Mouse (Mus musculus) myocyte (in vitro differentiated cells): ENCODE results near the gene Negr1. TPM values are rescaled to one million over a fixed set of nuclear protein-coding genes. Genes with fewer than 3 reads are reported as not detected.

Source experiments
- H3K27me3 ChIP-seq: one replicate; pipeline ENCODE4 v1.6.1; 2011; ENCODE audit not compliant: control insufficient read depth, insufficient read depth, insufficient read length
- H3K36me3 ChIP-seq: one replicate; pipeline ENCODE4 v1.6.1; 2011; ENCODE audit not compliant: control insufficient read depth, insufficient read depth
- H3K4me2 ChIP-seq: one replicate; pipeline ENCODE4 v1.6.1; 2011; ENCODE audit warnings: low read depth, control low read depth
- H3K4me3 ChIP-seq: one replicate; pipeline ENCODE4 v1.5.1; 2011; ENCODE audit warnings: mild to moderate bottlenecking, control low read depth, moderate library complexity
- H3K79me2 ChIP-seq: one replicate; pipeline ENCODE4 v1.6.1; 2011; ENCODE audit not compliant: control insufficient read depth, insufficient read depth
- H3ac ChIP-seq: one replicate; pipeline ENCODE4 v1.6.1; 2011; ENCODE audit not compliant: control insufficient read depth, insufficient read length
- CEBPB ChIP-seq: IDR thresholded peaks from 2 replicates; pipeline ENCODE4 v1.6.1; 2011; ENCODE audit warnings: mild to moderate bottlenecking, moderate library complexity; ENCODE audit not compliant: poor library complexity, insufficient read depth, severe bottlenecking
- E2F4 ChIP-seq: IDR thresholded peaks from one replicate; pipeline ENCODE4 v1.6.1; 2011; ENCODE audit warnings: mild to moderate bottlenecking, control low read depth, moderate library complexity; ENCODE audit not compliant: insufficient read depth
- MAX ChIP-seq: IDR thresholded peaks from one replicate; pipeline ENCODE4 v1.6.1; 2011; ENCODE audit warnings: low read depth, mild to moderate bottlenecking, control low read depth
- MYOD1 ChIP-seq, 3 experiments: IDR thresholded peaks; one replicate each; pipeline ENCODE4 v1.6.1; 2011; ENCODE audit warnings: control low read depth in 2 of 3, low read depth in 2 of 3, mild to moderate bottlenecking in 2 of 3, moderate library complexity in 1 of 3; ENCODE audit not compliant: insufficient read length in 2 of 3, control insufficient read depth in 1 of 3
- MYOG ChIP-seq, 3 experiments: IDR thresholded peaks; one replicate each; pipeline ENCODE4 v1.6.1; 2011; ENCODE audit warnings: control low read depth in 2 of 3, low read depth in 2 of 3, mild to moderate bottlenecking in 2 of 3; ENCODE audit not compliant: insufficient read length in 2 of 3, control insufficient read depth in 1 of 3, insufficient read depth in 1 of 3
- POLR2A ChIP-seq: IDR thresholded peaks from one replicate; pipeline ENCODE4 v1.6.1; 2011; ENCODE audit warnings: low read depth, mild to moderate bottlenecking, control low read depth, moderate library complexity; ENCODE audit not compliant: insufficient read length
- POLR2AphosphoS2 ChIP-seq: IDR thresholded peaks from one replicate; pipeline ENCODE4 v1.6.1; 2011; ENCODE audit warnings: low read depth, control low read depth; ENCODE audit not compliant: insufficient read length
- REST ChIP-seq: IDR thresholded peaks from one replicate; pipeline ENCODE4 v1.6.1; 2011; ENCODE audit warnings: mild to moderate bottlenecking, control low read depth, moderate library complexity; ENCODE audit not compliant: insufficient read depth, insufficient read length
- SRF ChIP-seq: IDR thresholded peaks from one replicate; pipeline ENCODE4 v1.6.1; 2011; ENCODE audit warnings: low read depth; ENCODE audit not compliant: control insufficient read depth, insufficient read length
- TCF12 ChIP-seq: IDR thresholded peaks from one replicate; pipeline ENCODE4 v1.6.1; 2011; ENCODE audit warnings: mild to moderate bottlenecking, control low read depth; ENCODE audit not compliant: poor library complexity, insufficient read depth, severe bottlenecking
- TCF3 ChIP-seq: IDR thresholded peaks from one replicate; pipeline ENCODE4 v1.6.1; 2011; ENCODE audit warnings: low read depth, control low read depth; ENCODE audit not compliant: insufficient read length
- USF1 ChIP-seq: IDR thresholded peaks from one replicate; pipeline ENCODE4 v1.6.1; 2011; ENCODE audit warnings: low read depth, mild to moderate bottlenecking, control low read depth, moderate library complexity
- polyA plus RNA-seq: library from polyadenylated mRNA; unstranded; fragments of >200 nt; fragmentation: generic; extraction: Trizol; gene quantifications from one replicate; pipeline ENCODE4 v1.2.1, GENCODE M21; 2012; ENCODE audit warnings: missing spikeins

Negr1 gene
- polyA plus RNA-seq, 1 experiment, result 0.01 TPM

DNA sequence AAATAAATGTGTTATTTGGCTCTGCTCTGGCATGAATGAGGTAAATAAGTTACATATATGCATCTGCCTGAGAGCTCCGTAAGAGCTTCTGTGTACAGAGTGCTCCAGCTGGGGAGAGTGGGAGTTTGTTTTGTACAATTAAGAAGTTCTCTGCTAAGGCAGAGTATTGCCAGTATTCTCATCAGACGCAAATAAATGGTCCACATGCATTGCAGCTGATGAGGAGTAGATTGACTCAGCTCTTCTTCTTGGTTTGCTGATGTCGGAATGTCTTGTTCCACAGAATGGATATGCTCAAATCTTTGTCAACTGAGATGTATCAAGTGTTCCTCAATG lies 367.4 kb downstream of the Negr1 start:
- H3K27me3 ChIP-seq, result no peaks in the 10 kb centered on the region
- H3K36me3 ChIP-seq, result no peaks in the 10 kb centered on the region
- no peaks in the 10 kb centered on the region for H3K79me2 ChIP-seq
- TF ChIP-seq MYOD1 (IDR thresholded peaks at IDR 0.05; ENCODE audit: control insufficient read depth in 1 of 3, insufficient read length in 2 of 3, low read depth in 2 of 3) (no peak), SRF (no peak), TCF12 (no peak), TCF3 (no peak), REST (no peak), POLR2AphosphoS2 (no peak), POLR2A (no peak), USF1 (no peak), MAX (no peak), CEBPB (no peak), MYOG (IDR thresholded peaks at IDR 0.05; ENCODE audit: control insufficient read depth in 1 of 3, insufficient read depth in 1 of 3, insufficient read length in 2 of 3, low read depth in 2 of 3) (no peak), E2F4 (no peak)
- no peak overlapping the region for H3ac ChIP-seq
- no peak overlapping the region for H3K4me2 ChIP-seq
- H3K4me3 ChIP-seq, result no peak overlapping the region

DNA sequence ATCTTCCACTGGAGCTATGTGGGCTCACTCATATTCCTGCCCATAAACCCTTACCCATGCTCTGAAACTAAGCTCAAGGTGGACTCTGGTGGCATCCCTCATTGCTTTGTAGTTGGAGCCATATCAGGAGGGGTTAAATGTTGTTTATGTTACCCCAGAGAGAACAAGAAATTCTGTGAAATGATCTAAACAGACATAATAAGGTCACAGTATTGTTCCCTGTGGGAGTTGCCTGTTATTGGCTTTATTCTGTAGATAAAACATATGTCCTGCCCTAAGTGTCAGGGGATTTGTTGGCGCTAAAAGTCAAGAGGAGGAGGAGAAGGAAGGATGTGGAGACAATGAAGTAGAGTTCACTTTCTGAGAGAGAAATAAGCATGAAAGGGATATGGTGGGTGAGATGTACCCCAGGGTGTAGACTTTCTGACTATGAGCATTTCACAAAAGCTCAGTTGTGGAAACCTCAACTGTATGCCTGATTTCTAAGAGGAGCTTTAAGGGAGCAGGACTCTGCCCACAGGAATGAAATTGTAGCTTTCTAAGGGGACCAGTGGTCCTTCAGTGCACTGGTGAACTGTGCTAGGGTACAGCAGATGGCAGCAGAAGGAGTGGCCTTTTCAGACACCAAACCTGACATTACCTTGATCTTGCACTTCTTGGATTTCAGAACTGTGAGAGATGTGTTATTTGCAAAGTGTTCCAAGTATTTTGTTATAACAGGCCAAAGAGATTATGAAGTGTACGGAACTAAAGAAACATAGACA lies 368.3 kb downstream of the Negr1 start:
- H3K4me3 ChIP-seq, result no peak overlapping the region
- no peak overlapping the region for H3K4me2 ChIP-seq
- no peak overlapping the region for H3ac ChIP-seq
- no peaks in the 10 kb centered on the region for H3K27me3 ChIP-seq
- no peak for TF ChIP-seq CEBPB
- TF ChIP-seq MYOG (IDR thresholded peaks at IDR 0.05; ENCODE audit: control insufficient read depth in 1 of 3, insufficient read depth in 1 of 3, insufficient read length in 2 of 3, low read depth in 2 of 3), result no peak
- no peak for TF ChIP-seq POLR2AphosphoS2
- TF ChIP-seq SRF, result no peak
- no peak for TF ChIP-seq MYOD1 (IDR thresholded peaks at IDR 0.05; ENCODE audit: control insufficient read depth in 1 of 3, insufficient read length in 2 of 3, low read depth in 2 of 3)
- no peak for TF ChIP-seq USF1
- TF ChIP-seq REST, result no peak
- no peak for TF ChIP-seq POLR2A
- TF ChIP-seq TCF3, result no peak
- TF ChIP-seq MAX, result no peak
- no peak for TF ChIP-seq TCF12
- no peaks in the 10 kb centered on the region for H3K36me3 ChIP-seq
- H3K79me2 ChIP-seq, result no peaks in the 10 kb centered on the region

GRCm38 (mm10) chr3:156931011-156931410 lies 369.4 kb downstream of the Negr1 start:
- TF ChIP-seq POLR2AphosphoS2, result no peak
- TF ChIP-seq E2F4, result no peak
- Histone ChIP-seq H3K4me2 (no peak overlapping the region), H3K27me3 (no peaks in the 10 kb centered on the region), H3K4me3 (no peak overlapping the region), H3ac (no peak overlapping the region), H3K79me2 (no peaks in the 10 kb centered on the region), H3K36me3 (no peaks in the 10 kb centered on the region)

DNA sequence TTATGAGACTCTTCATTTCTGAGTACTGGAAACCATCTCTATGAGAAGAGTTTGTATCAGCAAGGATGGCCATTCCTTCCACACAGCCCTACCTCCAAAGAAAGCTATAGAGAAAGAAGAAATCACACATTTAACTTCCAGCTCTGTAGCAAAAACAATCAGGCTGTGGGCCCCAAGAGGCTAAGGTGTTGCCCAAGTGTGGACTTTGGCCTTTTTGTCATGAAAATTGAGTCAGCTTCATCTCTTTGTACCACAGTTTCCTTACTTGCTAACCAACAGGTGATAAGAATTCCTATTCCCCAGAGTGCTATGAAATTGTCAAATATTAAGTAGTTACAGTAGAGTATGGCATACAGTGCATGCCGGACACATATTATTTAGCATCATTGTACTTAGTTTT lies 369.9 kb downstream of the Negr1 start:
- Histone ChIP-seq H3K79me2 (no peaks in the 10 kb centered on the region), H3K4me2 (no peak overlapping the region), H3K4me3 (no peak overlapping the region), H3ac (no peak overlapping the region), H3K36me3 (no peaks in the 10 kb centered on the region), H3K27me3 (no peaks in the 10 kb centered on the region)
- TF ChIP-seq E2F4, result no peak
- TF ChIP-seq CEBPB, result no peak
- TF ChIP-seq REST, result no peak
- no peak for TF ChIP-seq POLR2AphosphoS2
- TF ChIP-seq USF1, result no peak
- no peak for TF ChIP-seq POLR2A
- TF ChIP-seq MAX, result no peak
- no peak for TF ChIP-seq TCF3
- TF ChIP-seq SRF, result no peak

GRCm38 (mm10) chr3:156934778-156935290 lies 373.2 kb downstream of the Negr1 start:
- no peaks in the 10 kb centered on the region for H3K36me3 ChIP-seq
- H3K79me2 ChIP-seq, result no peaks in the 10 kb centered on the region
- TF ChIP-seq CEBPB, result no peak
- no peak for TF ChIP-seq MYOG (IDR thresholded peaks at IDR 0.05; ENCODE audit: control insufficient read depth in 1 of 3, insufficient read depth in 1 of 3, insufficient read length in 2 of 3, low read depth in 2 of 3)
- TF ChIP-seq POLR2AphosphoS2, result no peak
- no peak for TF ChIP-seq MYOD1 (IDR thresholded peaks at IDR 0.05; ENCODE audit: control insufficient read depth in 1 of 3, insufficient read length in 2 of 3, low read depth in 2 of 3)
- no peak for TF ChIP-seq POLR2A
- no peak for TF ChIP-seq TCF12
- no peak for TF ChIP-seq USF1
- TF ChIP-seq E2F4, result no peak
- no peak for TF ChIP-seq MAX
- no peak for TF ChIP-seq REST
- TF ChIP-seq TCF3, result no peak
- no peak for TF ChIP-seq SRF
- no peaks in the 10 kb centered on the region for H3K27me3 ChIP-seq
- no peak overlapping the region for H3ac ChIP-seq
- H3K4me3 ChIP-seq, result no peak overlapping the region
- H3K4me2 ChIP-seq, result no peak overlapping the region
